Mouse (Mus musculus) frontal cortex, postnatal 10 days (tissue): ENCODE measurements around the gene Thg1l.
A peak's percentile ranks its signal among the peaks of the same experiment; 100 is the strongest.

Experiments used
- DNase-seq, 2 experiments: peaks; one replicate each; pipeline ENCODE4 v3.0.0; 2022; ENCODE audit warnings: low spot score in 2 of 2, mixed read lengths in 1 of 2

The Thg1l gene

DNA sequence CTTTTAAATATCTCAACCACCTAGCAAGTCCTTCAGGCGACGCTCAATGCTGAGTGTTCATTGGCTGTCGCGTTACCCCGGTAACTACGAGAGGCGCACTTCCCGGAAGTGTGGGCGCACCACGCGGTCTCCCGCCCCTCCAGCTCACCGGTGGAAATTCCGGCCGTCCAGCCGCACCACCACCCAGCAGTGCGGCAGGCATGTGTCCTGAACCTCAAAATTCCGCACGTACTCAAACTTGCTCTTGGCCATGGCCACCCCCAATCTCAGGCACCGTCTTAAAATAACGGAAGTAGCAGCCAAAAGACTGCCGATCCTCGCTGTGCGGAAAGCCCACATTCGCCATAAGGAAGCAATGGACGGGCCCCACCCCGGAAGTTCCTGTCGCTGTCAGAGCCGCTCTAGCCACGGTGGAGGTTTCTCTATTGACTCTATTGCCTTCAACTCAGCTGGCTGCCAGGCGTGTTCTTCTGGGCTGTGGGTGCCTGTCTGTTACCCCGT is at the start of gene Thg1l:
TSS of gene Thg1l (minus strand) at position 368 of the 501 bp plus-strand sequence.
- peak; percentile 82 to 87 for DNase-seq

GRCm38 (mm10) chr11:45992087-45992486 is 36.8 kb upstream of the Thg1l start:
- DNase-seq, result no peak

DNA sequence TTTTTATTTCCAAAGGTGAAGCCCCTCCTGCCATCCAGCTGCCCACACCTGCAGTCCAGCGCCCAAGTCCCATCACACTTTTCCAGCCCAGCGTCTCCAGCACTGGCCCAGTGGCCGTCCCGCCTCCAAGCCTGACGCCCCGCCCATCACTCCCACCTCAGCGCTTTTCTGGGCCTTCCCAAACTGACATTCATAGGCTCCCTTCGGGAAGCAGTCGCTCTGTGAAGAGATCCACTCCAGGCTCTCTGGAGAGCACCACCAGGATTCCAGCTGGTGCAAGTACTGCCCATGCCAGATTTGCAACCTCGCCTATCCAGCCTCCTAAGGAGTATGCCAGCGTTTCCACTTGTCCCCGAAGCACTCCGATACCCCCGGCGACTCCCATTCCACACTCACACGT is 36.3 kb upstream of the Thg1l start:
- no peak for DNase-seq

- DNase-seq, result no peak
Measured at GRCm38 (mm10) chr11:45980893-45981253, 25.6 kb upstream of the Thg1l start.

DNA sequence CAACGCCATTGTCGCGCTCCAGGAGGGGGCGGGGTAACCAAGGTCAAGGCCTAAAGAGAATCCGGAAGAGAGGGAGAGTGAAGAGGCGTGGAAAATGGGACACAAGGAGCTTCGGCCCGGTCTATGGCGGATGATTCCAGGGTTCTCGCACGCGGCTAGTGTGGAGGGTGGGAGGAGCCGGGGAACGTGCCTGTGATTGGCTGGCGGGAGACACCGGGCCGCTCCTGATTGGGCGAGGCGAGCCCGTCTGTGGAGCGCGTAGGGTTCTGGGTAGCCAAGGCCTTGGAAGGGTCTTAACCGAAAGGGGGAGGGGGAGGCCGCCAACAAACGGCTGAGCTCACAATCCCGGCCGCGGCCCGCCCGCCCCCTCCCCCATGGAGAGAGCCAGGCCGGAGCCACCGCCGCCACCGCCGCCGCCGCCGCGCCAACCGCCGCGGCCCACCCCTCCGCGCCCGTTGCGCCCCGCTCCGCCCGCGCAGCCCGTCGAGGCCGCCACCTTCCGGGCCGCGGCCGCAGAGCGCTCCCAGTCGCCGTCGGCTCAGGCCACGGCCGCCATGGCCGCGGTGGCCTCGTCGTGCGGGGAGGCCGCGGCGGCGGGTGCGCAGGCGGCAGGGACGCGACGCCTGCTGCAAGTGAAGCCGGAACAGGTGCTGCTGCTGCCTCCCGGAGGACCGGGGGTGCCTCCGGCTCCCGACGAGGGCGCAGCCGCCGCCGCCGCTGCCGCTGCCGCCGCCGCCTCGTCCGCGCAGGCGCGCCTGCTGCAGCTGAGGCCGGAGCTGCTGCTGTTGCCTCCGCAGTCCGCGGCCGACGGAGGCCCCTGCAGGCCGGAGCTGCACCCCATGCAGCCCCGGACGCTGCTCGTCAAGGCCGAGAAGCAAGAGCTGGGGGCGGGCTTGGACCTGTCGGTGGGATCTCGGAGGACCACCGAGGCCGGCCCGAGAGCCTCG is 24.9 kb upstream of the Thg1l start, which contains the start of gene Sox30:
TSS of gene Sox30 (plus strand) at position 365 of the 947 bp plus-strand sequence.
- DNase-seq, result peak; percentile 48 to 51

- no peak for DNase-seq
Measured at GRCm38 (mm10) chr11:45976061-45976460, 20.8 kb upstream of the Thg1l start.

DNA sequence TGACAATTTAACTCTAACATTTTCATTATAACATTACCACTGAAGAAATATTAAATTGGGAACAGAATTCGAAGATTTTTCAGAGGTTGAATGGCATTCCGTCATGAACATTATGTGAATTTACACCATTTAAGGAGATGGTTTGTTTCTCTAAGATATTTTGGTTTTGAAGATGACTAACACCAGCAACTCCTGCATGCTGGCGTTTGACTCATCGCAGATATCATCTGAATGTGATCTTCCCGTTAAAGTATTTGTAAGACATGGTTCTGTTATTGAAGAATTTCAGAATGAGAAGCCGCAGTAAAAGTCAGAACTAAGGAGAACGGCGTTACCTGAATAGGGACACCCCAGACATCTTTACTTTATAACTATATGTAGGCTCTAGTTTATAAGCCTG is 19.2 kb upstream of the Thg1l start:
- no peak for DNase-seq

DNA sequence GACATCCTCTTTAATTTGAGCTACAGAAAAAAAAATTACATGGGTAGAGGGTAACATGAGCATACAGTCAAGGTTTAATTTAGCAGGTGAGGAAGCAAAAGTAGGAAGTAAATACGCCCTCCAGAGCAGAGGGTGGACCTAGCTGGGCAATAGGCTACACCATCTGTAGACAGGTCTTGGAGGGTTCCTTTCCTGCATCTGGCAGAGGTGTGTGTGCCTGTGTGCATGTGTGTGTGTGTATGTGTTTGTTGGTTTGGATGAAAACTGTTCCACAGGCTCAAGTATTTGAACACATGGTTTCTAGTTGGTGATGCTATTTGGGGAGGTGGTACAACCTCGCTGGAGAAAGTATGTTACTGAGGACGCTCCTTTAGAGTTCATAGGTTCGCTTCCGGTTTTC is 18.3 kb upstream of the Thg1l start:
- DNase-seq, result no peak

GRCm38 (mm10) chr11:45968466-45968865 is 13.2 kb upstream of the Thg1l start:
- no peak for DNase-seq

- DNase-seq, result no peak
Measured at GRCm38 (mm10) chr11:45966896-45967295, 11.6 kb upstream of the Thg1l start.

GRCm38 (mm10) chr11:45960003-45960402 is 4.7 kb upstream of the Thg1l start:
- no peak for DNase-seq

DNA sequence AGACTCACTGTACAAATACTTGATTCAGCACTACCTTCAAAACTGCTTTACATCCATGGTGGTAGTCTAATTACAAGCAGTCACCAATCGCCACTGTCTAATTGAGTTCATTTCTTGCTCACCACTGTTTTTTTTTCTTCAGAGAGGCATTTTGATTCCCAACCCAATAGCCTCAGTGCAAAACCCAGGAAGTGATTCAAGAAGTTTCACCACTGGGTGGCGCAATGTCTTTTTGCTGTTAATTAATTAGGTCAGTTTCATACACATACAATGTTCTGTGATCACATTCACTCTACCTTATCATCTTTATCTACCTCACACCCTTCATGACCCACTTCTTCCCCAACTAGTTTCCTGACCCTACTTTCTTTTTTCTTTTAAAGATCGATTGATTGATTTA is 4.3 kb upstream of the Thg1l start:
- DNase-seq, result no peak

DNA sequence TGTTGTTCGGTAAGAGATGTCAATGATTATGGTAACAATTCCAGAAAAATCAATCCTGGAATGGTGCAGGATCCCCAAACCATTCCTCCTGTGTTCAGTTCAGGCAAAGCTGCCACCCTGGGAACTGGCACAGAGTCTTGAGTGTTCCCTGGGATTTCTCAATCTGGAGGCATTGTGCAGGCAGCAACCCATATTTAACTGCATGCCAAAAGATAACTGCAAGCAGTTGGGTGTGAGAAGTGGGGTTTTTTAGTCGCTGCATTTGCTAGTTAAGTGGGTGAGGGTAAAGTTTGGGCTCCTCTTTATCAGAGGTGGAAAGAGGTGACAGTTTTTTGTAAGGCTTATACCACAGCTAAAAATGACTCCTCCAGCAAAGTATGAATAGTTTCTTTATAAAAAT is 7.8 kb downstream of the Thg1l start:
- no peak for DNase-seq

GRCm38 (mm10) chr11:45946796-45947195 is 8.5 kb downstream of the Thg1l start:
- DNase-seq, result no peak

DNA sequence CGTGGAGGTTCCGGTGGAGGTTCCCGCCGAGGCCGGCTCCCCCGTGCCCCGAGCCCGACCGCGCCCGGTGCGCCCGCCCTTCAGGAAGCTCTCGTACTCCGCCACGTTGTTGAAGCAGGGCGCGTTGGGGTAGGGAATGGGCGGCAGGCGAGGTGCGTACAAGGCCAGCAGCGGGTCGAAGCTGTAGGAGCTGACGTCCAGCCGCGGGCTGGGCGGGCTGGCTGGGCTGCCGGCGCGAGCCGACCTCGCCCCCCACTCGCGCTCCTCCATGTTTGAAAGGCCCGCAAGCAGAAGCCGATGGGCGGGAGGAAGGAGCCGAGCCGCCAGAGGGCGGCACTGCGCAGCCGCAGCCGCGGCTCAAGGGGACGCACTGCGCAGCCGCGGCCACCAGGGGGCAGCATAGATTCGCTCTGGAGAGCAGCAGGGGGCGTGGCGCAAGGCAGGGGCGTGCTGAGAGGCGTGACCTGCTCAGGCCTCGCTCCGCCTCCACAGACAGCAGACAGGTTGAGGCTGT is 10.6 kb downstream of the Thg1l start, which contains the start of gene Lsm11:
TSS of gene Lsm11 (minus strand) at position 293 of the 514 bp plus-strand sequence.
- peak; percentile 84 to 96 for DNase-seq

- DNase-seq, result no peak
Measured at GRCm38 (mm10) chr11:45943891-45944642, 11.2 kb downstream of the Thg1l start.

DNA sequence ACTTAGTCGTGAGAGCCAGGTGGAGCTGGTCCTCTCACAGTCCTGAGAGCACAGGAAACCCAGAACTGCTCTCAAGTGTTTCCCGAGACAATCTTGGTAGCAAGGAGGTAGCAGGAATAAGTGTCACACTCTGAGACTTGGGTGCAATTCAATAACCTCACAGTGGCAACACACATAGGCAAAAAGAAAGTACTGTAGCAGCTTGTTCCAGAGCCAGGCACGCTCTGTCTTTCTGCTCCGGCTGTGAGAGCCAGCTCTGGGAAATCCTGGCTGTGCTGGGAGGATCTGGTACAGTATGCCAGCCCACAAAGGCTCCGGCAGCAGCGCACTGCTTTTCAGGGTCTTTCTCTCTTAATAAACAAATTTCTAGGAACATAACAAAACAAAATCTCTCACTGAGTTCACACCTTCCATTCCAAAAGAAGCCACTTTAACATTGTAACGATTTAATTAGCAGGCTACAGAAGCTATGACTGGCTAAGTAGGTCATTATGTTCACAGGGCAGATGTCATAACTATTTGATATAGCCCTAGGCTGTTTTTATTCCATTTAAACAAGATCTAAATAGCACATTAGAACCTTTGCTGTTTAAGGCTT is 12.1 kb downstream of the Thg1l start:
- peak; percentile 26 to 40 for DNase-seq

- DNase-seq, result no peak
Measured at GRCm38 (mm10) chr11:45942281-45942680, 13.0 kb downstream of the Thg1l start.

GRCm38 (mm10) chr11:45938917-45939316 is 16.4 kb downstream of the Thg1l start:
- DNase-seq, result no peak

GRCm38 (mm10) chr11:45937478-45937877 is 17.8 kb downstream of the Thg1l start:
- no peak for DNase-seq

- DNase-seq, result no peak
Measured at GRCm38 (mm10) chr11:45932771-45933170, 22.5 kb downstream of the Thg1l start.

- DNase-seq, result no peak
Measured at GRCm38 (mm10) chr11:45929541-45929940, 25.8 kb downstream of the Thg1l start.
